Mouse (Mus musculus): ENCODE results near the gene Adam30. TPM values are rescaled to one million over a fixed set of nuclear protein-coding genes. Genes with fewer than 3 reads are reported as not detected.

The Adam30 gene
- polyA plus RNA-seq (2017; shearing (Covaris generic)), result not detected

GRCm38 (mm10) chr3:98160330-98160729 is at the start of gene Adam30:
Adam30 (plus strand) TSS chr3:98160630.

Other genes starting within 250 kb of the Adam30 start
- gene Notch2, start 147.1 kb upstream of the Adam30 start, polyA plus RNA-seq (2017; shearing (Covaris generic)), result 29.6 TPM
- not detected for gene Reg4, start 61.5 kb downstream of the Adam30 start, polyA plus RNA-seq (2017; shearing (Covaris generic))
- gene Hmgcs2, start 119.8 kb downstream of the Adam30 start, polyA plus RNA-seq (2017; shearing (Covaris generic)), result not detected
- gene Phgdh, start 179.4 kb downstream of the Adam30 start, polyA plus RNA-seq (2017; shearing (Covaris generic)), result 64.3 TPM
- not detected for gene Zfp697, start 221.8 kb downstream of the Adam30 start, polyA plus RNA-seq (2017; shearing (Covaris generic))

All from effector memory CD4-positive, alpha-beta T cell, adult 5 months (primary cell).